Mouse (Mus musculus) forebrain, embryonic 14.5 days (tissue): ENCODE measurements around the gene Spint2. TPM values are rescaled to one million over a fixed set of nuclear protein-coding genes. Genes with fewer than 3 reads are reported as not detected.
"Not testable (repeated sequence)": the region's sequence is repeated elsewhere in the genome, so short reads cannot be mapped to it uniquely, and the experiment has no call there.

Experiments
- ATAC-seq: fragments of 200-750 bp; cut with Nextera tagmentation; 2 replicates; pipeline ENCODE4 v1.8.0; 2017; ENCODE audit warnings: mild to moderate bottlenecking, moderate library complexity
- DNase-seq: peaks from one replicate; pipeline ENCODE4 v3.0.0-alpha.2; 2015; ENCODE audit warnings: low spot score
- H3K27ac ChIP-seq: fragments of 300-500 bp; sonication (generic); 2 replicates; pipeline ENCODE4 v1.5.1; 2014; ENCODE audit warnings: low read depth, mild to moderate bottlenecking, control low read depth, low read length, moderate library complexity
- H3K27me3 ChIP-seq: fragments of 300-500 bp; sonication (generic); replicated peaks from 2 replicates; pipeline ENCODE4 v1.6.1; 2014; ENCODE audit warnings: low read length, control low read depth, mixed read lengths; ENCODE audit not compliant: control insufficient read depth, insufficient read depth
- H3K36me3 ChIP-seq: fragments of 300-500 bp; sonication (generic); 2 replicates; pipeline ENCODE4 v1.6.1; 2014; ENCODE audit warnings: low read length, control low read depth; ENCODE audit not compliant: control insufficient read depth, insufficient read depth
- H3K4me1 ChIP-seq: fragments of 300-500 bp; sonication (generic); 2 replicates; pipeline ENCODE4 v1.6.1; 2014; ENCODE audit warnings: antibody characterized with exemption, low read length, control low read depth; ENCODE audit not compliant: control insufficient read depth, insufficient read depth
- H3K4me2 ChIP-seq: fragments of 300-500 bp; sonication (generic); 2 replicates; pipeline ENCODE4 v1.6.1; 2014; ENCODE audit warnings: mild to moderate bottlenecking, control low read depth, low read length
- H3K4me3 ChIP-seq: fragments of 300-500 bp; sonication (generic); 2 replicates; pipeline ENCODE4 v1.5.1; 2014; ENCODE audit warnings: low read depth, low read length, control low read depth
- H3K9ac ChIP-seq: fragments of 300-500 bp; sonication (generic); 2 replicates; pipeline ENCODE4 v1.6.1; 2014; ENCODE audit warnings: mild to moderate bottlenecking, low read length, control low read depth, moderate library complexity
- H3K9me3 ChIP-seq: fragments of 300-500 bp; sonication (generic); replicated peaks from 2 replicates; pipeline ENCODE4 v1.6.1; 2016; ENCODE audit warnings: low read length, control low read depth, mixed read lengths; ENCODE audit not compliant: control insufficient read depth
- WGBS: fragments of 180-500 bp; shearing (Covaris S2); extraction: QIAGEN DNeasy Blood & Tissue Kit; methylation state at CpG from one replicate; pipeline ENCODE4 v1.1.7; 2014; 5-methylcytosine and 5-hydroxymethylcytosine counted together
- polyA plus RNA-seq: library from polyadenylated mRNA; unstranded; fragments of >200 nt; fragmentation: Nextera tagmentation; extraction: Ambion mirVana; gene quantifications from 2 replicates; pipeline ENCODE4 v1.2.1, GENCODE M21; 2014

Gene Spint2
- polyA plus RNA-seq, 1 experiment from 2014 or later: 46.6 TPM

GRCm38 (mm10) chr7:29230560-29230959 lies 51.2 kb downstream of the Spint2 start:
- H3K9me3 ChIP-seq: no peaks in the 10 kb centered on the region
- no peaks in the 10 kb centered on the region for H3K36me3 ChIP-seq
- 17% methylated on average over 3 of the region's 3 CpGs for WGBS
- H3K9ac ChIP-seq: no peak overlapping the region
- H3K4me3 ChIP-seq: no peak overlapping the region
- ATAC-seq (no peak), DNase-seq (no peak)
- H3K4me2 ChIP-seq: no peak overlapping the region
- 0 out of 2 replicates have a peak, but pooled peaks cover 3% of the 10 kb centered on the region for H3K4me1 ChIP-seq
- H3K27ac ChIP-seq: no peak overlapping the region
- H3K27me3 ChIP-seq: peaks cover 24% of the 10 kb centered on the region

- Histone ChIP-seq H3K4me1 (peaks cover 7% of the 10 kb centered on the region; the same call in 1 of the 2 replicates), H3K27me3 (peaks cover 24% of the 10 kb centered on the region), H3K36me3 (no peaks in the 10 kb centered on the region), H3K9ac (no peak overlapping the region), H3K4me3 (no peak overlapping the region), H3K27ac (no peak overlapping the region), H3K9me3 (no peaks in the 10 kb centered on the region), H3K4me2 (no peak overlapping the region)
- ATAC-seq (no peak), DNase-seq (no peak)
- 81% methylated on average over 4 of the region's 4 CpGs for WGBS
These were observed 53.5 kb downstream of the Spint2 start for GRCm38 (mm10) chr7:29228202-29228601.

- ATAC-seq: no peak
- H3K36me3 ChIP-seq: no peaks in the 10 kb centered on the region
- DNase-seq: no peak
- H3K4me1 ChIP-seq: peaks cover 4% of the 10 kb centered on the region; the same call in 1 of the 2 replicates
- WGBS: 76% methylated on average over 13 of the region's 13 CpGs
- no peaks in the 10 kb centered on the region; the same call in 1 of the 2 replicates for H3K27me3 ChIP-seq
- no peak overlapping the region; the same call in 1 of the 2 replicates for H3K4me2 ChIP-seq
- H3K27ac ChIP-seq: no peak overlapping the region
- no peaks in the 10 kb centered on the region for H3K9me3 ChIP-seq
- no peak overlapping the region for H3K4me3 ChIP-seq
- H3K9ac ChIP-seq: no peak overlapping the region
These were observed 56.2 kb downstream of the Spint2 start for GRCm38 (mm10) chr7:29225520-29225919.

- WGBS: 12% methylated on average over 16 of the region's 16 CpGs
- H3K27ac ChIP-seq: no peak overlapping the region
- H3K36me3 ChIP-seq: no peaks in the 10 kb centered on the region
- no peak overlapping the region; the same call in 1 of the 2 replicates for H3K4me2 ChIP-seq
- H3K9me3 ChIP-seq: no peaks in the 10 kb centered on the region
- DNase-seq (no peak), ATAC-seq (no peak)
- H3K4me1 ChIP-seq: peaks cover 4% of the 10 kb centered on the region; the same call in 1 of the 2 replicates
- H3K4me3 ChIP-seq: no peak overlapping the region
- no peaks in the 10 kb centered on the region for H3K27me3 ChIP-seq
- H3K9ac ChIP-seq: peak overlapping the region; percentile 18; the same call in 1 of the 2 replicates
These were observed 56.8 kb downstream of the Spint2 start for GRCm38 (mm10) chr7:29224756-29225394.

GRCm38 (mm10) chr7:29214846-29215245 lies 66.9 kb downstream of the Spint2 start:
- H3K27ac ChIP-seq: no peak overlapping the region
- DNase-seq: no peak
- no peak overlapping the region for H3K4me2 ChIP-seq
- 48% methylated on average over 15 of the region's 15 CpGs for WGBS
- no peak overlapping the region for H3K4me3 ChIP-seq
- H3K27me3 ChIP-seq: no peaks in the 10 kb centered on the region
- H3K36me3 ChIP-seq: no peaks in the 10 kb centered on the region
- no peaks in the 10 kb centered on the region for H3K4me1 ChIP-seq
- no peak for ATAC-seq
- no peaks in the 10 kb centered on the region for H3K9me3 ChIP-seq
- H3K9ac ChIP-seq: no peak overlapping the region

GRCm38 (mm10) chr7:29214236-29214635 lies 67.5 kb downstream of the Spint2 start:
- H3K27ac ChIP-seq: no peak overlapping the region
- H3K4me1 ChIP-seq: no peaks in the 10 kb centered on the region
- H3K4me2 ChIP-seq: peak overlapping the region; percentile 44; the same call in 1 of the 2 replicates
- H3K9ac ChIP-seq: no peak overlapping the region
- H3K9me3 ChIP-seq: no peaks in the 10 kb centered on the region
- ATAC-seq (no peak), DNase-seq (no peak)
- no peaks in the 10 kb centered on the region for H3K27me3 ChIP-seq
- 73% methylated on average over 2 of the region's 2 CpGs for WGBS
- no peaks in the 10 kb centered on the region for H3K36me3 ChIP-seq
- H3K4me3 ChIP-seq: no peak overlapping the region

GRCm38 (mm10) chr7:29213675-29214082 lies 68.0 kb downstream of the Spint2 start, which contains the start of gene Catsperg1:
TSS of gene Catsperg1 (minus strand) at chr7:29214035.
- H3K4me1 ChIP-seq: no peaks in the 10 kb centered on the region
- 2% methylated on average over 20 of the region's 20 CpGs for WGBS
- no peak within 1 kb of the TSS for H3K9ac ChIP-seq
- H3K9me3 ChIP-seq: no peaks in the 10 kb centered on the region
- H3K4me2 ChIP-seq: peak within 1 kb of the TSS; percentile 44
- H3K27me3 ChIP-seq: no peaks in the 10 kb centered on the region
- ATAC-seq (peak; percentile 80), DNase-seq (peak; percentile 76)
- H3K27ac ChIP-seq: no peak within 1 kb of the TSS
- peak within 1 kb of the TSS; percentile 18 for H3K4me3 ChIP-seq
- no peaks in the 10 kb centered on the region for H3K36me3 ChIP-seq

- H3K27ac ChIP-seq, H3K9ac ChIP-seq, H3K36me3 ChIP-seq, H3K4me1 ChIP-seq, H3K9me3 ChIP-seq, DNase-seq, H3K27me3 ChIP-seq: not testable (repeated sequence)
- 0 out of 2 replicates have a peak, but pooled peaks have one; percentile 24 for ATAC-seq
- 16% methylated on average over 39 of the region's 40 CpGs for WGBS
- 0 out of 2 replicates have a peak overlapping the region, but pooled peaks have one; percentile 18 for H3K4me3 ChIP-seq
- H3K4me2 ChIP-seq: peak overlapping the region; percentile 44
These were observed 68.7 kb downstream of the Spint2 start for GRCm38 (mm10) chr7:29212775-29213560.
